Mouse (Mus musculus) kidney, adult 2 months (tissue): ENCODE data around the gene Phkb.

Experiments
- CTCF ChIP-seq: fragments of 200-500 bp; conservative IDR thresholded peaks from 2 replicates; pipeline ENCODE4 v1.5.1; 2011; ENCODE audit warnings: low read depth, mild to moderate bottlenecking, control low read depth, low read length, moderate library complexity, mixed read lengths; ENCODE audit not compliant: insufficient read depth, insufficient read length
- POLR2A ChIP-seq: fragments of 200-500 bp; IDR thresholded peaks from one replicate; pipeline ENCODE4 v1.6.1; 2011; ENCODE audit warnings: low read depth, low read length, control low read depth

DNA sequence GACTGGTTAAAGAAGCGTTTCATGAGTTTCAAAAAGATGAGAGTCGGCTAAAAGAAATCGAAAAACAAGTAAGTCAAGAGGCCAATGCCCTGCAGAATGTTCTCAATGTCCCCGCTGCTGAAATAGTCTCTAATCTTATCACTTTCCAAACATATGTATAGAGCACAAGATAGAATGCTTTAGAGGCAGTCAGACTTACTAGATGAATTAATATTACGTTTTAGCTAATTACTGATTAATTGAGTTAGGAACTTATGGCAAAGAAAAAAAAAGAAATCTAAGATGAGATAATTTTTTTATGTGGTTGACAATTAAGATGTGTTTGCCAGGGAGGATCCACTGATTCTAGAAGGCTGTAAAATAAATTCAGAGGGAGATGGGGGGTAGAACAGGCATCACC, 217.9 kb downstream of the Phkb start:
- TF ChIP-seq POLR2A, result no peak
- TF ChIP-seq CTCF, result no peak
